ENCODE assay signal across 24 mouse cellular contexts in genomic region chr4:117403411-117403810, GRCm38 (mm10).
"Had no signal": no experiment of that assay in that cellular context is flagged by ENCODE, and none has a peak within 500 bp of the region (broad histone marks: within the 10 kb centered on the region; RNA-seq: fewer than 3 reads in every experiment).

No protein-coding gene starts in this region.

- H3K4me3 ChIP-seq: gastrocnemius, adult 2 months; heart, embryonic 10.5 days; heart, embryonic 12.5 days; hindbrain, embryonic 10.5 days; hindbrain, embryonic 12.5 days; left cerebral cortex, adult 2 months; limb, embryonic 12.5 days; liver, embryonic 13.5 days had no signal

- H3K9ac ChIP-seq: heart, embryonic 12.5 days; hindbrain, embryonic 12.5 days; hindbrain, embryonic 14.5 days; limb, embryonic 12.5 days; liver, embryonic 13.5 days had no signal

- H3K27ac ChIP-seq: gastrocnemius, adult 2 months; heart, embryonic 10.5 days; hindbrain, embryonic 10.5 days; hindbrain, embryonic 12.5 days; hindbrain, embryonic 14.5 days; left cerebral cortex, adult 2 months; limb, embryonic 12.5 days; liver, embryonic 13.5 days had no signal

- DNase-seq: gastrocnemius, adult 2 months; gastrocnemius, postnatal 10 days; gastrocnemius, postnatal 25 days; heart, adult 18-20 months; heart, postnatal 10 days; heart, postnatal 4 days; kidney, adult 11 months; kidney, adult 2 months; kidney, adult 9 months; kidney, postnatal 10 days; kidney, postnatal 25 days; kidney, postnatal 4 days; liver; liver, embryonic 13.5 days had no signal

- H3K4me1 ChIP-seq: liver, embryonic 13.5 days had no signal

- ATAC-seq: hindbrain, embryonic 16.5 days; inflammation-experienced regulatory T-cells, adult 6 months had no signal

- H3K27me3 ChIP-seq: heart, embryonic 12.5 days; limb, embryonic 12.5 days; liver, embryonic 13.5 days had no signal

- H3K36me3 ChIP-seq: heart, embryonic 10.5 days; heart, embryonic 12.5 days; hindbrain, embryonic 10.5 days; hindbrain, embryonic 12.5 days; limb, embryonic 12.5 days; liver, embryonic 13.5 days had no signal

- H3K9me3 ChIP-seq: heart, embryonic 10.5 days; heart, embryonic 12.5 days; hindbrain, embryonic 10.5 days; hindbrain, embryonic 12.5 days; limb, embryonic 12.5 days; liver, embryonic 13.5 days had no signal

- H3K4me2 ChIP-seq: heart, embryonic 12.5 days; hindbrain, embryonic 12.5 days; hindbrain, embryonic 14.5 days; limb, embryonic 12.5 days; liver, embryonic 11.5 days; liver, embryonic 13.5 days had no signal
